Mouse (Mus musculus): Measurements from ENCODE around the gene Kirrel3. TPM values are rescaled to one million over a fixed set of nuclear protein-coding genes. Genes with fewer than 3 reads are reported as not detected.

Gene Kirrel3
- polyA plus RNA-seq, 1 experiment from 2014 or later, result 0.06 TPM

DNA sequence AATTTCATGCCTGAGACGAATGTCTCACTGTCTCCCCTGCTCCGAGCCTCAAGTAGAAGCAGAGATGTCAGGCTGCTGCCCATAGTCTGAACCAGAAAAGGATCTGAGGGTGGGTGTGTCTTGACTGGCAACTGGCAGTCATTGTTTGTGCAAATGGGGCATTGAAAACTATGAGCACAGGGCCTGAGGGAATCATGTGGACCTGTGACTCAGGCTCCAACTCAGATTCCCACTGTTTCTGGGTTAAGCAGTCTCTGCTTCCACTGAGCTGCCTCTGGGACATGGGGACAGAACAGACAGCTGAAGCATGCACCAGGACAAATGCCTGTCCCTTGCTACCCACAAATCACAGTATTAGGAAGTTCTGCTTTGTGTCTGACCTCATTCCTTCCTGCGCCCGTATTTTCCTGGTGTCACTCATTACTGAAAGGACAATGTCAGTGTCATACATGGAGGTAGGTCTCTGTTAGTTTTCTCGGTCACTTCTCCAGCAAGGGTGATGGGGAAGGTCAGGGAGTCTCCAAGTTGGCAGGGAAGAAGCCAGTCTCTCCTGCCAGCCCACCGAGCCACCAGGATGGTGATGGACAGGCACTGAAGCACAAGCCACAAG lies 484.3 kb downstream of the Kirrel3 start:
- 52% methylated on average over 6 of the region's 6 CpGs for WGBS (ENCODE audit: insufficient replicate concordance)
- no peak for ATAC-seq (ENCODE audit: low read depth)
- no peak overlapping the region for H3K27ac ChIP-seq (ENCODE audit: low read length)
- no peak overlapping the region for H3K9ac ChIP-seq (ENCODE audit: low read depth, low read length)
- no peaks in the 10 kb centered on the region for H3K27me3 ChIP-seq (ENCODE audit: control insufficient read depth, insufficient read depth, low read depth, low read length)
- no peaks in the 10 kb centered on the region for H3K9me3 ChIP-seq (replicated peaks; ENCODE audit: control insufficient read depth, low read length)
- no peaks in the 10 kb centered on the region for H3K36me3 ChIP-seq (ENCODE audit: control insufficient read depth, insufficient read depth)
- H3K4me2 ChIP-seq (ENCODE audit: low read depth, low read length), result no peak overlapping the region
- no peaks in the 10 kb centered on the region for H3K4me1 ChIP-seq (ENCODE audit: control insufficient read depth, low read depth, low read length)
- H3K4me3 ChIP-seq (ENCODE audit: low read depth, low read length), result no peak overlapping the region

- Histone ChIP-seq H3K4me1 (ENCODE audit: control insufficient read depth, low read depth, low read length) (no peaks in the 10 kb centered on the region), H3K9ac (ENCODE audit: low read depth, low read length) (no peak overlapping the region), H3K27me3 (ENCODE audit: control insufficient read depth, insufficient read depth, low read depth, low read length) (no peaks in the 10 kb centered on the region), H3K4me3 (ENCODE audit: low read depth, low read length) (no peak overlapping the region), H3K4me2 (ENCODE audit: low read depth, low read length) (no peak overlapping the region), H3K36me3 (ENCODE audit: control insufficient read depth, insufficient read depth) (no peaks in the 10 kb centered on the region), H3K9me3 (replicated peaks; ENCODE audit: control insufficient read depth, low read length) (no peaks in the 10 kb centered on the region), H3K27ac (ENCODE audit: low read length) (no peak overlapping the region)
- 83% methylated on average over 1 of the region's 1 CpGs for WGBS (ENCODE audit: insufficient replicate concordance)
- ATAC-seq (ENCODE audit: low read depth), result no peak
Observed at GRCm38 (mm10) chr9:34974326-34974725, 488.6 kb downstream of the Kirrel3 start.

DNA sequence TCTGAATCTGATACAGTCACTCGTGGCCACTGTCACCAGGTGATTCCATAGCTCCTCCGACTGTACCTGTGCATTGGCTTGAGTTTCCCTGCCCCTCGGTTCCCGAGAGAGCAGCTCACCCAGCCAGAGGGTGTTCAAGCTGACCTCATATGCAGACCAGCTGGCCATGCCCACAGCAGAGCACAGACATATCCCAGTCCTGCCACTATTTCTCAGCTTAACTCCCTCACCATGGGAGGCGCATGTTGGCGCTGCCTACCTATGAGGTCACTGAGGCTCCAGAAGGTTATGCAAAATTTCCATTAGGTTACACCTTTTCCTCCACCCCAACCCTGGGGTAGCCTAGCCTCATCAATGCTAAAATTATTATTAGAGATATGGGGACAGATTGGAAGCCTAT lies 489.6 kb downstream of the Kirrel3 start:
- no peak for ATAC-seq (ENCODE audit: low read depth)
- no peak overlapping the region for H3K27ac ChIP-seq (ENCODE audit: low read length)
- no peaks in the 10 kb centered on the region for H3K4me1 ChIP-seq (ENCODE audit: control insufficient read depth, low read depth, low read length)
- WGBS (ENCODE audit: insufficient replicate concordance), result 70% methylated on average over 6 of the region's 6 CpGs
- H3K36me3 ChIP-seq (ENCODE audit: control insufficient read depth, insufficient read depth), result no peaks in the 10 kb centered on the region
- H3K9ac ChIP-seq (ENCODE audit: low read depth, low read length), result no peak overlapping the region
- H3K4me3 ChIP-seq (ENCODE audit: low read depth, low read length), result no peak overlapping the region
- H3K4me2 ChIP-seq (ENCODE audit: low read depth, low read length), result no peak overlapping the region
- H3K27me3 ChIP-seq (ENCODE audit: control insufficient read depth, insufficient read depth, low read depth, low read length), result no peaks in the 10 kb centered on the region
- no peaks in the 10 kb centered on the region for H3K9me3 ChIP-seq (replicated peaks; ENCODE audit: control insufficient read depth, low read length)

GRCm38 (mm10) chr9:34976596-34977462 lies 491.1 kb downstream of the Kirrel3 start:
- Histone ChIP-seq H3K4me1 (ENCODE audit: control insufficient read depth, low read depth, low read length) (no peaks in the 10 kb centered on the region), H3K9me3 (replicated peaks; ENCODE audit: control insufficient read depth, low read length) (no peaks in the 10 kb centered on the region), H3K9ac (ENCODE audit: low read depth, low read length) (no peak overlapping the region), H3K4me3 (ENCODE audit: low read depth, low read length) (no peak overlapping the region), H3K27me3 (ENCODE audit: control insufficient read depth, insufficient read depth, low read depth, low read length) (no peaks in the 10 kb centered on the region), H3K36me3 (ENCODE audit: control insufficient read depth, insufficient read depth) (no peaks in the 10 kb centered on the region), H3K4me2 (ENCODE audit: low read depth, low read length) (no peak overlapping the region), H3K27ac (ENCODE audit: low read length) (no peak overlapping the region)
- no peak for ATAC-seq (ENCODE audit: low read depth)
- 48% methylated on average over 8 of the region's 8 CpGs for WGBS (ENCODE audit: insufficient replicate concordance)

DNA sequence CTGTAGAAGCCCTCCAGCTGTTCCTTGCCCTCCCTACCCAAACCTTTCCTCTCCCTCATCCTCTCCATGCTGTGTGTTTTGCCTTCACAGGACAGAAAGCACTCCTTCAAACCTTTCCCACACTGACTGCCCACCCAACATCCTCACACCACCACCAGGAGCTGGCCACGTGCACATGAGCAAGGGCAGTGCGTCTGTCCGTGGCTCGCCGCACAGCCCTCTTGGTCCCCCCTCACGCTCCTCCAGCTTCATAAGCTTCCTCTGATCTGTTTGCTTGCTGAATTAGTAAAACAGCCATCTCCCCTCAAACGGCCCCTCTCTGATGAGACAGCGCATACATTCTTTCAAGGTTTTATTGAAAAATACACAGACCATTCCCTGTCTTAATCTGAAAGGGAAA lies 492.0 kb downstream of the Kirrel3 start:
- no peak for ATAC-seq (ENCODE audit: low read depth)
- no peak overlapping the region for H3K4me3 ChIP-seq (ENCODE audit: low read depth, low read length)
- H3K27ac ChIP-seq (ENCODE audit: low read length), result no peak overlapping the region
- H3K4me1 ChIP-seq (ENCODE audit: control insufficient read depth, low read depth, low read length), result no peaks in the 10 kb centered on the region
- H3K9me3 ChIP-seq (replicated peaks; ENCODE audit: control insufficient read depth, low read length), result no peaks in the 10 kb centered on the region
- H3K27me3 ChIP-seq (ENCODE audit: control insufficient read depth, insufficient read depth, low read depth, low read length), result no peaks in the 10 kb centered on the region
- H3K36me3 ChIP-seq (ENCODE audit: control insufficient read depth, insufficient read depth), result no peaks in the 10 kb centered on the region
- 64% methylated on average over 8 of the region's 8 CpGs for WGBS (ENCODE audit: insufficient replicate concordance)
- no peak overlapping the region for H3K9ac ChIP-seq (ENCODE audit: low read depth, low read length)
- H3K4me2 ChIP-seq (ENCODE audit: low read depth, low read length), result no peak overlapping the region

- H3K4me1 ChIP-seq (ENCODE audit: control insufficient read depth, low read depth, low read length), result no peaks in the 10 kb centered on the region
- H3K36me3 ChIP-seq (ENCODE audit: control insufficient read depth, insufficient read depth), result no peaks in the 10 kb centered on the region
- no peak overlapping the region for H3K4me3 ChIP-seq (ENCODE audit: low read depth, low read length)
- no peak overlapping the region for H3K4me2 ChIP-seq (ENCODE audit: low read depth, low read length)
- no peaks in the 10 kb centered on the region for H3K27me3 ChIP-seq (ENCODE audit: control insufficient read depth, insufficient read depth, low read depth, low read length)
- H3K9ac ChIP-seq (ENCODE audit: low read depth, low read length), result no peak overlapping the region
- no peak overlapping the region for H3K27ac ChIP-seq (ENCODE audit: low read length)
- WGBS (ENCODE audit: insufficient replicate concordance), result 47% methylated on average over 3 of the region's 3 CpGs
- no peak for ATAC-seq (ENCODE audit: low read depth)
- no peaks in the 10 kb centered on the region for H3K9me3 ChIP-seq (replicated peaks; ENCODE audit: control insufficient read depth, low read length)
Observed at GRCm38 (mm10) chr9:34978229-34978628, 492.5 kb downstream of the Kirrel3 start.

- Histone ChIP-seq H3K4me2 (ENCODE audit: low read depth, low read length) (no peak overlapping the region), H3K9ac (ENCODE audit: low read depth, low read length) (no peak overlapping the region), H3K4me1 (ENCODE audit: control insufficient read depth, low read depth, low read length) (no peaks in the 10 kb centered on the region), H3K27ac (ENCODE audit: low read length) (no peak overlapping the region), H3K4me3 (ENCODE audit: low read depth, low read length) (no peak overlapping the region), H3K9me3 (replicated peaks; ENCODE audit: control insufficient read depth, low read length) (no peaks in the 10 kb centered on the region), H3K27me3 (ENCODE audit: control insufficient read depth, insufficient read depth, low read depth, low read length) (no peaks in the 10 kb centered on the region), H3K36me3 (ENCODE audit: control insufficient read depth, insufficient read depth) (no peaks in the 10 kb centered on the region)
- WGBS (ENCODE audit: insufficient replicate concordance), result 54% methylated on average over 5 of the region's 5 CpGs
- ATAC-seq (ENCODE audit: low read depth), result no peak
Observed at GRCm38 (mm10) chr9:34980516-34981265, 495.0 kb downstream of the Kirrel3 start.

GRCm38 (mm10) chr9:34983513-34984462 lies 498.1 kb downstream of the Kirrel3 start:
- H3K9me3 ChIP-seq (replicated peaks; ENCODE audit: control insufficient read depth, low read length), result no peaks in the 10 kb centered on the region
- WGBS (ENCODE audit: insufficient replicate concordance), result 30% methylated on average over 12 of the region's 12 CpGs
- no peak overlapping the region for H3K4me2 ChIP-seq (ENCODE audit: low read depth, low read length)

More at GRCm38 (mm10) chr9:34983513-34984462, 498.1 kb downstream of the Kirrel3 start:
- Histone ChIP-seq H3K27me3 (ENCODE audit: control insufficient read depth, insufficient read depth, low read depth, low read length) (no peaks in the 10 kb centered on the region), H3K4me1 (ENCODE audit: control insufficient read depth, low read depth, low read length) (no peaks in the 10 kb centered on the region), H3K36me3 (ENCODE audit: control insufficient read depth, insufficient read depth) (no peaks in the 10 kb centered on the region), H3K4me3 (ENCODE audit: low read depth, low read length) (no peak overlapping the region), H3K27ac (ENCODE audit: low read length) (no peak overlapping the region), H3K9ac (ENCODE audit: low read depth, low read length) (no peak overlapping the region)
- ATAC-seq (ENCODE audit: low read depth), result no peak
